Mouse (Mus musculus) forebrain, embryonic 11.5 days (tissue): ENCODE measurements around the gene Gm6902. TPM values are rescaled to one million over a fixed set of nuclear protein-coding genes. Genes with fewer than 3 reads are reported as not detected.
"Not testable (repeated sequence)": the region's sequence is repeated elsewhere in the genome, so short reads cannot be mapped to it uniquely, and the experiment has no call there.

Experiments
- ATAC-seq: fragments of 200-750 bp; cut with Nextera tagmentation; replicated peaks from 2 replicates; pipeline ENCODE4 v1.8.0; 2017; ENCODE audit warnings: moderate TSS enrichment; ENCODE audit not compliant: low FRiP score
- DNase-seq: peaks from one replicate; pipeline ENCODE4 v3.0.0-alpha.2; 2017; ENCODE audit warnings: low spot score
- H3K27ac ChIP-seq: fragments of 300-500 bp; sonication (generic); 2 replicates; pipeline ENCODE4 v1.5.1; 2014; ENCODE audit warnings: low read depth, low read length
- H3K27me3 ChIP-seq: fragments of 300-500 bp; sonication (generic); 2 replicates; pipeline ENCODE4 v1.6.1; 2014; ENCODE audit warnings: mild to moderate bottlenecking, low read length, mixed read lengths; ENCODE audit not compliant: control insufficient read depth, insufficient read depth
- H3K36me3 ChIP-seq: fragments of 300-500 bp; sonication (generic); 2 replicates; pipeline ENCODE4 v1.6.1; 2014; ENCODE audit warnings: mild to moderate bottlenecking, low read length, moderate library complexity, mixed read lengths; ENCODE audit not compliant: control insufficient read depth, insufficient read depth
- H3K4me1 ChIP-seq: fragments of 300-500 bp; sonication (generic); replicated peaks from 2 replicates; pipeline ENCODE4 v1.6.1; 2014; ENCODE audit warnings: low read length, mixed read lengths; ENCODE audit not compliant: control insufficient read depth, insufficient read depth
- H3K4me2 ChIP-seq: fragments of 300-500 bp; sonication (generic); 2 replicates; pipeline ENCODE4 v1.6.1; 2014; ENCODE audit warnings: low read depth, mild to moderate bottlenecking, low read length, moderate library complexity, mixed read lengths; ENCODE audit not compliant: severe bottlenecking
- H3K4me3 ChIP-seq: fragments of 300-500 bp; sonication (generic); 2 replicates; pipeline ENCODE4 v1.5.1; 2014; ENCODE audit warnings: low read depth, low read length
- H3K9ac ChIP-seq: fragments of 300-500 bp; sonication (generic); 2 replicates; pipeline ENCODE4 v1.6.1; 2014; ENCODE audit warnings: low read length
- H3K9me3 ChIP-seq: fragments of 300-500 bp; sonication (generic); 2 replicates; pipeline ENCODE4 v1.6.1; 2016; ENCODE audit warnings: low read length, mixed read lengths; ENCODE audit not compliant: control insufficient read depth
- WGBS: fragments of 180-500 bp; shearing (Covaris S2); extraction: QIAGEN DNeasy Blood & Tissue Kit; methylation state at CpG from one replicate; pipeline ENCODE4 v1.1.7; 2014; 5-methylcytosine and 5-hydroxymethylcytosine counted together
- polyA plus RNA-seq: library from polyadenylated mRNA; unstranded; fragments of >200 nt; fragmentation: Nextera tagmentation; extraction: Ambion mirVana; gene quantifications from 2 replicates; pipeline ENCODE4 v1.2.1, GENCODE M21; 2014

Gene Gm6902
- polyA plus RNA-seq = not detected in 2 replicates

DNA sequence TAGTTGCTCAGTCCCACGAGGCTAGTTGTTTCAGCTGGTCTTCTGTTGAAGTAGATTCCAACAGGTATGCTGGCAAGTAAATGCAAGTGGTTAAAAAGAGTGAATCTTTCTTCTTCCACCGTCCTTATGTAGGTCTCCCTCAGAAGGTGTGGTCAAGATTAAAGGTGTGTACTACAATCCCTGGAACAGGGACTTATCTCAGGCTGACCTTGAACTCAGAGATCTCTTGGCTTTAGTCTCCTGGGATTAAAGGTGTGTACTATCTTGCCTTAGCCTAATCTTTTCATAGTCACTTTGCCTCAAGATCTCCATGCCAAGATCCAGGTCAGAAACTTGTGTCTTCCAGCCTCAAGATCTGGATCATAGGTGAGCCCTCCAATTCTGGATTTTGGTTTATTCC is at the start of gene Gm6902:
Gm6902 (minus strand) TSS at position 101 of the 400 bp plus-strand sequence.
- not testable (repeated sequence) for H3K4me1 ChIP-seq, ATAC-seq, H3K27me3 ChIP-seq, H3K9me3 ChIP-seq, H3K9ac ChIP-seq, H3K4me2 ChIP-seq, DNase-seq, H3K27ac ChIP-seq, H3K4me3 ChIP-seq, H3K36me3 ChIP-seq
- no CpG with 5 or more reads among the region's 2 CpGs for WGBS

DNA sequence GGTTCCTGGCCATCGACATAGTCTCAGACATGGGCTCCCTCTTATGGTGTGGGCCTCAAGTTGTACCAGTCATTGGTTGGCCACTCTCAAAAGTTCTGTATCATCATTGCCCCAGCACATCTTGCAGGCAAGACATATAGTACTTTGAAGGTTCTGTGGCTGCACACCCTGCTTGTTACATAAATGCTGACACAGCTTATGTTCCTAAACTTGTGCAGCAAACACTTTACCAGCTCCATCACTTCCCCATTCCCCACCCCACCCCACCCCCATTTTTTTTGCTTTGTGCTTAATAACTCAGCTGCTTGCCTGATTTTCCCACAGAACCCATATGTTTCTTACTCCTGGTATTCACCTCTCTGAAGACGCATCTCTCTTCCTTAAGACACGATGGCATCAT is 22.2 kb upstream of the Gm6902 start, which contains the start of gene Nlrp4e:
Nlrp4e (plus strand) TSS at position 301 of the 400 bp plus-strand sequence.
- DNase-seq, H3K4me1 ChIP-seq: not testable (repeated sequence)
- WGBS = 87% methylated on average over 3 of the region's 3 CpGs

GRCm38 (mm10) chr7:23251582-23251981 is 27.1 kb downstream of the Gm6902 start, which contains the start of gene Vmn1r166:
TSS of gene Vmn1r166 (minus strand) at chr7:23251682.
- WGBS = no CpG with 5 or more reads among the region's 2 CpGs
- H3K36me3 ChIP-seq, DNase-seq: not testable (repeated sequence)

More for the DNA sequence above, 22.2 kb upstream of the Gm6902 start, which contains the start of gene Nlrp4e:
- not testable (repeated sequence) for H3K4me3 ChIP-seq, ATAC-seq, H3K36me3 ChIP-seq, H3K27me3 ChIP-seq, H3K9me3 ChIP-seq, H3K9ac ChIP-seq, H3K4me2 ChIP-seq, H3K27ac ChIP-seq

More at GRCm38 (mm10) chr7:23251582-23251981, 27.1 kb downstream of the Gm6902 start, which contains the start of gene Vmn1r166:
- not testable (repeated sequence) for H3K4me3 ChIP-seq, H3K27me3 ChIP-seq, H3K9ac ChIP-seq, H3K4me2 ChIP-seq, ATAC-seq, H3K9me3 ChIP-seq, H3K27ac ChIP-seq, H3K4me1 ChIP-seq

Other genes starting within 250 kb of the Gm6902 start
- not detected in 2 replicates for gene Vmn1r163, start 223.4 kb downstream of the Gm6902 start, polyA plus RNA-seq
- not detected in 2 replicates for gene Gm8720, start 211.4 kb downstream of the Gm6902 start, polyA plus RNA-seq
- not detected in 2 replicates for gene Gm10662, start 134.4 kb downstream of the Gm6902 start, polyA plus RNA-seq
- not detected in 2 replicates for gene Vmn1r165, start 61.6 kb downstream of the Gm6902 start, polyA plus RNA-seq
- not detected in 2 replicates for gene Vmn1r166, start 27.2 kb downstream of the Gm6902 start, polyA plus RNA-seq
- not detected in 2 replicates for gene Nlrp4e, start 22.3 kb upstream of the Gm6902 start, polyA plus RNA-seq
- not detected in 2 replicates for gene Nlrp5, start 107.0 kb upstream of the Gm6902 start, polyA plus RNA-seq
- not detected in 2 replicates for gene Vmn1r167, start 228.3 kb upstream of the Gm6902 start, polyA plus RNA-seq